Mouse (Mus musculus): Measurements from ENCODE around the gene Nfatc2.

GRCm38 (mm10) chr2:168516717-168517116 lies 84.7 kb downstream of the Nfatc2 start:
- TF ChIP-seq CTCF (IDR thresholded peaks at IDR 0.05; ENCODE audit: borderline replicate concordance, extremely low read depth, insufficient read depth, insufficient read length) = no peak
- TF ChIP-seq POLR2A (IDR thresholded peaks at IDR 0.05; ENCODE audit: borderline replicate concordance, extremely low read depth, insufficient read depth, insufficient read length, poor library complexity, severe bottlenecking) = no peak
